Mouse (Mus musculus) G1E (cell line): Measurements from ENCODE around the gene Neurod4.

Source experiments
- CTCF ChIP-seq: IDR thresholded peaks from 2 replicates; pipeline ENCODE4 v1.5.1; 2012; ENCODE audit warnings: low read depth, low read length, inconsistent platforms, mixed read lengths
- GATA1 ChIP-seq: IDR thresholded peaks from 2 replicates; pipeline ENCODE4 v1.6.1; 2012; ENCODE audit warnings: borderline replicate concordance, low read length, inconsistent platforms, mixed read lengths

- TF ChIP-seq CTCF (no peak), GATA1 (no peak)
Measured at GRCm38 (mm10) chr10:130234576-130234975, 45.5 kb downstream of the Neurod4 start.
